Mouse (Mus musculus) liver, embryonic 14.5 days (tissue): ENCODE data around the gene Zfp652. TPM values are rescaled to one million over a fixed set of nuclear protein-coding genes. Genes with fewer than 3 reads are reported as not detected.

Experiments
- ATAC-seq: fragments of 200-750 bp; cut with Nextera tagmentation; 2 replicates; pipeline ENCODE4 v1.8.0; 2017; ENCODE audit warnings: moderate number of reproducible peaks, mild to moderate bottlenecking, moderate library complexity; ENCODE audit not compliant: insufficient read depth
- DNase-seq, 3 experiments: peaks; one replicate each; pipeline ENCODE4 v3.0.0-alpha.2; 2012 to 2013; ENCODE audit warnings: low read depth in 3 of 3, low spot score in 3 of 3
- H3K27ac ChIP-seq: fragments of 300-500 bp; sonication (generic); 2 replicates; pipeline ENCODE4 v1.5.1; 2014; ENCODE audit warnings: moderate library complexity, mild to moderate bottlenecking, control low read depth, inconsistent platforms
- H3K27me3 ChIP-seq: fragments of 300-500 bp; sonication (generic); 2 replicates; pipeline ENCODE4 v1.6.1; 2014; ENCODE audit warnings: mild to moderate bottlenecking, low read length, moderate library complexity; ENCODE audit not compliant: control insufficient read depth, insufficient read depth
- H3K36me3 ChIP-seq: fragments of 300-500 bp; sonication (generic); replicated peaks from 2 replicates; pipeline ENCODE4 v1.6.1; 2014; ENCODE audit warnings: low read depth; ENCODE audit not compliant: control insufficient read depth, insufficient read depth
- H3K4me1 ChIP-seq, 2 experiments: fragments of 200-500 bp in 1 of 2; fragments of 300-500 bp in 1 of 2; sonication (generic) in 1 of 2; replicated peaks; 2 replicates each; pipeline ENCODE4 v1.6.1; 2012 to 2014; ENCODE audit warnings: antibody characterized with exemption in 1 of 2, inconsistent platforms in 1 of 2, low read length in 1 of 2; ENCODE audit not compliant: control insufficient read depth in 2 of 2, insufficient read depth in 2 of 2
- H3K4me2 ChIP-seq: fragments of 300-500 bp; sonication (generic); 2 replicates; pipeline ENCODE4 v1.6.1; 2014; ENCODE audit warnings: low read depth, mild to moderate bottlenecking, control low read depth, moderate library complexity
- H3K4me3 ChIP-seq, 2 experiments: fragments of 200-500 bp in 1 of 2; fragments of 300-500 bp in 1 of 2; sonication (generic) in 1 of 2; 2 replicates each; pipeline ENCODE4 v1.5.1; 2012 to 2014; ENCODE audit warnings: low read depth in 2 of 2, low read length in 2 of 2, mild to moderate bottlenecking in 2 of 2, control low read depth in 1 of 2, inconsistent platforms in 1 of 2, moderate library complexity in 1 of 2; ENCODE audit not compliant: insufficient read depth in 1 of 2
- H3K9ac ChIP-seq: fragments of 300-500 bp; sonication (generic); replicated peaks from 2 replicates; pipeline ENCODE4 v1.6.1; 2014; ENCODE audit warnings: mild to moderate bottlenecking, control low read depth, moderate library complexity
- H3K9me3 ChIP-seq: fragments of 300-500 bp; sonication (generic); 2 replicates; pipeline ENCODE4 v1.6.1; 2016; ENCODE audit warnings: low read length, mixed read lengths; ENCODE audit not compliant: control insufficient read depth
- CTCF ChIP-seq: IDR thresholded peaks from 2 replicates; pipeline ENCODE4 v1.5.1; 2016; ENCODE audit warnings: antibody characterized with exemption, low read depth, control low read depth
- EP300 ChIP-seq: IDR thresholded peaks from 2 replicates; pipeline ENCODE4 v1.6.1; 2016; ENCODE audit warnings: antibody characterized with exemption, low read depth
- WGBS: fragments of 180-500 bp; shearing (Covaris S2); extraction: QIAGEN DNeasy Blood & Tissue Kit; methylation state at CpG from one replicate; pipeline ENCODE4 v1.1.7; 2014; ENCODE audit not compliant: insufficient replicate concordance; 5-methylcytosine and 5-hydroxymethylcytosine counted together
- polyA plus RNA-seq, 2 experiments: library from polyadenylated mRNA; depleted of rRNA in 1 of 2; stranded (reverse) in 1 of 2; unstranded in 1 of 2; fragments of >200 nt; fragmentation: Nextera tagmentation in 1 of 2; extraction: Ambion mirVana in 1 of 2; gene quantifications; 2 replicates each; pipeline versions ENCODE4 v1.2.1 to v1.2.3; 2012 to 2014

Gene Zfp652
- polyA plus RNA-seq, 2 experiments: 3.7 to 5.4 TPM

- no peak for DNase-seq
- Histone ChIP-seq H3K9ac (no peak overlapping the region), H3K4me2 (no peak overlapping the region), H3K9me3 (no peaks in the 10 kb centered on the region), H3K27me3 (no peaks in the 10 kb centered on the region), H3K4me1 (peaks cover 22 to 24% of the 10 kb centered on the region in 2 experiments), H3K36me3 (no peaks in the 10 kb centered on the region), H3K4me3 (no peak overlapping the region), H3K27ac (no peak overlapping the region)
- WGBS: 81% methylated on average over 8 of the region's 8 CpGs
- TF ChIP-seq EP300 (no peak), CTCF (no peak)
- no peak for ATAC-seq
These were observed 3.7 kb downstream of the Zfp652 start for GRCm38 (mm10) chr11:95716136-95716535.

GRCm38 (mm10) chr11:95719356-95719755 is 6.9 kb downstream of the Zfp652 start:
- no peak for ATAC-seq
- Histone ChIP-seq H3K4me1 (peaks cover 8 to 15% of the 10 kb centered on the region in 2 experiments), H3K36me3 (no peaks in the 10 kb centered on the region), H3K27me3 (no peaks in the 10 kb centered on the region), H3K9ac (no peak overlapping the region), H3K27ac (no peak overlapping the region), H3K4me2 (no peak overlapping the region), H3K9me3 (no peaks in the 10 kb centered on the region), H3K4me3 (no peak overlapping the region)
- WGBS: 72% methylated on average over 3 of the region's 3 CpGs
- no peak for DNase-seq
- TF ChIP-seq EP300 (no peak), CTCF (no peak)

- WGBS: 76% methylated on average over 5 of the region's 5 CpGs
- no peak for TF ChIP-seq CTCF
- TF ChIP-seq EP300: no peak
These were observed 10.8 kb downstream of the Zfp652 start, which contains the start of gene B130006D01Rik for GRCm38 (mm10) chr11:95723287-95723686. TSS of gene B130006D01Rik (plus strand) at chr11:95723587.

GRCm38 (mm10) chr11:95724466-95724865 is 12.0 kb downstream of the Zfp652 start:
- TF ChIP-seq CTCF (no peak), EP300 (no peak)
- WGBS: 76% methylated on average over 4 of the region's 4 CpGs
- H3K9me3 ChIP-seq: no peaks in the 10 kb centered on the region
- H3K4me3 ChIP-seq: no peak overlapping the region
- H3K4me1 ChIP-seq: peaks cover 3 to 14% of the 10 kb centered on the region in 2 experiments
- H3K27me3 ChIP-seq: no peaks in the 10 kb centered on the region
- no peak for ATAC-seq
- no peak for DNase-seq
- H3K4me2 ChIP-seq: no peak overlapping the region
- H3K27ac ChIP-seq: no peak overlapping the region
- H3K36me3 ChIP-seq: no peaks in the 10 kb centered on the region
- no peak overlapping the region for H3K9ac ChIP-seq

More at GRCm38 (mm10) chr11:95723287-95723686, 10.8 kb downstream of the Zfp652 start, which contains the start of gene B130006D01Rik:
- Histone ChIP-seq H3K4me1 (peaks cover 0 to 7% of the 10 kb centered on the region in 2 experiments; a peak in 3 of 4 replicates), H3K36me3 (no peaks in the 10 kb centered on the region), H3K27ac (no peak within 1 kb of the TSS), H3K4me3 (no peak within 1 kb of the TSS), H3K4me2 (no peak within 1 kb of the TSS), H3K9me3 (no peaks in the 10 kb centered on the region), H3K9ac (no peak within 1 kb of the TSS), H3K27me3 (no peaks in the 10 kb centered on the region)
- ATAC-seq: no peak
- DNase-seq: no peak

GRCm38 (mm10) chr11:95726156-95726555 is 13.7 kb downstream of the Zfp652 start:
- Histone ChIP-seq H3K36me3 (no peaks in the 10 kb centered on the region), H3K4me2 (no peak overlapping the region), H3K27ac (no peak overlapping the region), H3K9me3 (no peaks in the 10 kb centered on the region), H3K4me3 (no peak overlapping the region), H3K9ac (no peak overlapping the region), H3K4me1 (peaks cover 3 to 15% of the 10 kb centered on the region in 2 experiments), H3K27me3 (no peaks in the 10 kb centered on the region)
- TF ChIP-seq CTCF: no peak
- ATAC-seq (no peak), DNase-seq (no peak)
- 75% methylated on average over 4 of the region's 4 CpGs for whole genome bisulfite sequencing
